Mouse (Mus musculus): ENCODE results near the gene Tmem263. TPM values are rescaled to one million over a fixed set of nuclear protein-coding genes. Genes with fewer than 3 reads are reported as not detected.

The Tmem263 gene
- total and polyA plus RNA-seq, 3 experiments = 12.0 to 27.9 (median 19.8) TPM

DNA sequence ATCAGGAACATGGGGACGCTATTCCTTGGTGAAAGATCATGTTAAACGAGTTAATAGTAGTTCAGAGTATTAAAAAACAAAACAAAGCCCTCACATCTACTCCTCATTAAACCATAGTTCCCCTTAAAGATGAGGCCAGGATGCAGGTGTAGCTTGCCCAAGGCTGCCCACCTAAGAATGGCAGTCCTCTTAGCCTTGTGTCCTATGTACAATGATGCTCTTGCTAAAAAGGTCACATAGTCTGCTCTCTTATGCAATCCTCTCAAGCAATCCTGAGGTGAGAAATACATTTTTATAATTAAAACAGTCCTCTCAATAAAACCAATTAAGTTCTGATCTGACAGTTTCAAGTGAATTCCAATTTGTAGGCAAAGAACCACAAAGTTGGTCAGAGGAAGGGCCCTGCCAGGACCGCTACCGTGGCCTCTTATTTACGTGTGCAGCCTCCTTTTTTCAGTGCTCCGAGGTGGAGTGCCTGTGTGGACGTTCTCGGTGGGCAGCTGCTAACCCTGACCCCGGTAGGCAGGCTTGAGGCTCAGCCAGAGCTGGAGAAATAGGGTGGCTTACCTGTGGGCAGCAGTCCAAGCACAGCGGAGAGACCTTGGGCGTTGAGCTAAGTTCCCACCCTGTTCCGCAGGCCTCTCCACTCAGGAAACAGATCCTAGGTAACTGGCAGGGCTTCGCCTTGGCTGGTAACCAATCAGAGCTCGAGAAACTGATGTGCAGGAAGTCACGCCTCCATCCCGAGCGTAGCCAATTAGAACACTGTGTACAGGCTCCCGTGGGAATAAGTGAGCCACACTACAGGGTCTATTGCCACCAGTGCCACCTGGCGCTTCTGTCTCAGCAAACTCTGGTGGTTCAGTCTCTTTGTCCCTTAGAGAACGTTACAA, 25.2 kb downstream of the Tmem263 start, which contains the start of gene Mterf2:
Mterf2 (minus strand) TSS at position 633 of the 893 bp plus-strand sequence.
- peak; percentile 100 for DNase-seq (ENCODE audit: extremely low read depth)
- 0 out of 2 replicates have a peak, but pooled peaks have one; percentile 36 for TF ChIP-seq IRF4 (IDR thresholded peaks at IDR 0.05; ENCODE audit: low read depth, low read length)
- peak; percentile 82 for TF ChIP-seq KAT2A (IDR thresholded peaks at IDR 0.05; ENCODE audit: insufficient replicate concordance, low read length)
- TF ChIP-seq ZMIZ1 (IDR thresholded peaks at IDR 0.05; ENCODE audit: low read depth, low read length) = 0 out of 2 replicates have a peak, but pooled peaks have one; percentile 39
- no peak for TF ChIP-seq MAFK (IDR thresholded peaks at IDR 0.05; ENCODE audit: insufficient replicate concordance, low read length)
- no peak for TF ChIP-seq PAX5 (IDR thresholded peaks at IDR 0.05; ENCODE audit: low read length)
- TF ChIP-seq NELFE (IDR thresholded peaks at IDR 0.05; ENCODE audit: low read depth, low read length) = peak; percentile 59
- peak; percentile 65 for TF ChIP-seq HCFC1 (IDR thresholded peaks at IDR 0.05; ENCODE audit: low read depth, low read length)
- peak; percentile 87 for TF ChIP-seq ELF1 (IDR thresholded peaks at IDR 0.05; ENCODE audit: low read depth, low read length)
- peak; percentile 48; the same call in 1 of the 2 replicates for TF ChIP-seq TBP (conservative IDR thresholded peaks at IDR 0.05; ENCODE audit: low read depth, low read length)
- no peak for TF ChIP-seq GABPA (IDR thresholded peaks at IDR 0.05; ENCODE audit: insufficient replicate concordance, low read depth, low read length)
- peak; percentile 44 for TF ChIP-seq RAD21 (IDR thresholded peaks at IDR 0.05; ENCODE audit: low read depth, low read length)
- no peak for TF ChIP-seq EP300 (IDR thresholded peaks at IDR 0.05; ENCODE audit: low read length)
- TF ChIP-seq POLR2A (IDR thresholded peaks at IDR 0.05; ENCODE audit: low read depth, low read length) = peak; percentile 72
- peak in 1 of 2 experiments; percentile 64; a peak in 2 of 4 replicates for TF ChIP-seq CTCF (conservative IDR thresholded peaks at IDR 0.05 in 1 of 2, IDR thresholded peaks at IDR 0.05 in 1 of 2; ENCODE audit: low read depth in 2 of 2, low read length in 2 of 2)
- peak; percentile 28; the same call in 1 of the 2 replicates for TF ChIP-seq POLR2AphosphoS2 (IDR thresholded peaks at IDR 0.05; ENCODE audit: low read depth, low read length)
- peak; percentile 55; the same call in 1 of the 2 replicates for TF ChIP-seq TCF12 (IDR thresholded peaks at IDR 0.05; ENCODE audit: low read depth, low read length)
- peak; percentile 55 for TF ChIP-seq SMC3 (IDR thresholded peaks at IDR 0.05; ENCODE audit: low read depth, low read length)
- TF ChIP-seq CHD2 (IDR thresholded peaks at IDR 0.05; ENCODE audit: low read length) = peak; percentile 89
- 0 out of 2 replicates have a peak, but pooled peaks have one; percentile 32 for TF ChIP-seq BHLHE40 (IDR thresholded peaks at IDR 0.05; ENCODE audit: low read depth, low read length)
- peaks cover 8 to 22% of the 10 kb centered on the region in 2 experiments for H3K4me1 ChIP-seq (ENCODE audit: control insufficient read depth in 1 of 2, insufficient read depth in 2 of 2)
- no peak within 1 kb of the TSS for H3K27ac ChIP-seq (ENCODE audit: insufficient read depth, low read depth)
- H3K4me3 ChIP-seq (replicated peaks in 1 of 3; ENCODE audit: low read depth in 2 of 3, low read length in 2 of 3, poor library complexity in 1 of 3) = peak within 1 kb of the TSS; percentile 65 to 88 (median 82)
- H3K27me3 ChIP-seq (replicated peaks) = no peaks in the 10 kb centered on the region
- H3K79me2 ChIP-seq (replicated peaks; ENCODE audit: control insufficient read depth, extremely low read depth, insufficient read depth, poor library complexity, severe bottlenecking) = peaks cover 4% of the 10 kb centered on the region; the same call in 1 of the 2 replicates
- H3K4me2 ChIP-seq (ENCODE audit: insufficient read depth, low read depth, poor library complexity, severe bottlenecking) = peak within 1 kb of the TSS; percentile 92
- dilution Hi-C loops (cut with MboI; ENCODE audit: extremely low pct_ligation_motif_present, extremely low pct_unique_long_range_greater_than_20kb, low sequenced_read_pairs) = no loop called here
- peaks cover 15 to 48% of the 10 kb centered on the region in 2 experiments for H3K36me3 ChIP-seq (replicated peaks in 1 of 2; ENCODE audit: control insufficient read depth in 1 of 2, insufficient read depth in 1 of 2, low read length in 1 of 2)
- in situ Hi-C loops (cut with MboI; ENCODE audit: low pct_ligation_motif_present, low pct_unique_long_range_greater_than_20kb, low sequenced_read_pairs) = no loop called here
- H3K9ac ChIP-seq (ENCODE audit: insufficient read depth, low read depth) = peak within 1 kb of the TSS; percentile 58
- H3K9me3 ChIP-seq (replicated peaks; ENCODE audit: low read length) = peaks cover 4% of the 10 kb centered on the region
